Mouse (Mus musculus) embryonic facial prominence, embryonic 12.5 days (tissue): ENCODE results near the gene Prl2c3. TPM values are rescaled to one million over a fixed set of nuclear protein-coding genes. Genes with fewer than 3 reads are reported as not detected.
"Not testable (repeated sequence)": the region's sequence is repeated elsewhere in the genome, so short reads cannot be mapped to it uniquely, and the experiment has no call there.

Experiments used
- ATAC-seq: fragments of 200-750 bp; cut with Nextera tagmentation; 2 replicates; pipeline ENCODE4 v1.8.0; 2017; ENCODE audit not compliant: insufficient number of reproducible peaks, insufficient read depth, low FRiP score, low TSS enrichment
- H3K27ac ChIP-seq: fragments of 300-500 bp; sonication (generic); 2 replicates; pipeline ENCODE4 v1.5.1; 2016; ENCODE audit warnings: mild to moderate bottlenecking
- H3K27me3 ChIP-seq: fragments of 300-500 bp; sonication (generic); 2 replicates; pipeline ENCODE4 v1.6.1; 2016; ENCODE audit warnings: mild to moderate bottlenecking, moderate library complexity
- H3K36me3 ChIP-seq: fragments of 300-500 bp; sonication (generic); 2 replicates; pipeline ENCODE4 v1.6.1; 2016; ENCODE audit warnings: mild to moderate bottlenecking
- H3K4me1 ChIP-seq: fragments of 300-500 bp; sonication (generic); 2 replicates; pipeline ENCODE4 v1.6.1; 2016
- H3K4me2 ChIP-seq: fragments of 300-500 bp; sonication (generic); replicated peaks from 2 replicates; pipeline ENCODE4 v1.6.1; 2016; ENCODE audit warnings: mild to moderate bottlenecking, moderate library complexity
- H3K4me3 ChIP-seq: fragments of 300-500 bp; sonication (generic); 2 replicates; pipeline ENCODE4 v1.5.1; 2016; ENCODE audit warnings: mild to moderate bottlenecking
- H3K9ac ChIP-seq: fragments of 300-500 bp; sonication (generic); 2 replicates; pipeline ENCODE4 v1.6.1; 2016; ENCODE audit warnings: mild to moderate bottlenecking, moderate library complexity
- H3K9me3 ChIP-seq: fragments of 300-500 bp; sonication (generic); 2 replicates; pipeline ENCODE4 v1.6.1; 2016; ENCODE audit warnings: mild to moderate bottlenecking, moderate library complexity
- WGBS: fragments of 180-500 bp; shearing (Covaris S2); methylation state at CpG from one replicate; pipeline ENCODE4 v1.1.7; 2016; 5-methylcytosine and 5-hydroxymethylcytosine counted together
- polyA plus RNA-seq: library from polyadenylated mRNA; unstranded; fragments of >200 nt; fragmentation: Nextera tagmentation; extraction: Ambion mirVana; gene quantifications from 2 replicates; pipeline ENCODE4 v1.2.1, GENCODE M21; 2016

The Prl2c3 gene
- 0.80 TPM in 1 of 2 replicates, not detected in the other for polyA plus RNA-seq

DNA sequence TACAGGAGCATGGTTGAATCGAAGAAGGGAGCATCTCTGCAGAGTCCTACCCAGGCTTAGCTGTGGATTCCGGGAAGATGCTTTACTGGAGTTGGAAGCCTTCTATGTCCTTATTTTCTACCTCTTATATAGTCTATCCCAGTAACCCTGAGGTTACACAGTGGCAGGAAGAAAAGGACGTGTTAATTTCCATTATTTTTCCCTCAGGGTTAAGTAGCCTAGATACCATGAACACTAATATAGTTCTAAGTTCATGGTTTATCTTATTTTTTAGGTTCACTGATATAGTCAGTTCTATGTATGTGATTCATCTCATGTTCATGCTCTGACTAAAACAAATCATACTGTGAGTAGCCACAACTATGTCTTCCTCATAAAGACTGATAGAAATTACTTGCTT, at the start of gene Prl2c3:
Gene Prl2c3 (minus strand): TSS at position 101 of the 400 bp plus-strand sequence.
- WGBS: 69% methylated on average over 3 of the region's 3 CpGs
- not testable (repeated sequence) for H3K4me3 ChIP-seq, H3K9me3 ChIP-seq, H3K36me3 ChIP-seq, H3K27ac ChIP-seq, H3K4me1 ChIP-seq, H3K4me2 ChIP-seq, H3K27me3 ChIP-seq, H3K9ac ChIP-seq, ATAC-seq

DNA sequence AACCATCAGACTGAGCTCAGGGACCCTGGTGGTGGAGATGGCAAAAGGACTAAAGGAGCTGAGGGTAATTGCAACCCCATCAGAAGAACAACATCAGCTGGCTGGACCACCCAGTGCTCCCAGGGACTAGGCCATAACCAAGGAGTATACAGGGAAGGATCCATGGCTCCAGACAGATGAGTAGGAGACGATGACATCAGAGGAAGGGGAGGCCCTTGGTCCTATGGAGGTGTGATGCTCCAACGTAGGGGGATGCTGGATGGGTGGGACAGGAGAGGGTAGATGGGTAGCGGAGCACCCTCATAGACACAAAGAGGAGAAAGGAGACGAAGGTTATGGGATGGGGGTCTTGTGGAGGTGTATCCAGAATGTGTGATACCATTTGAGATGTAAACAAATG, 48.4 kb upstream of the Prl2c3 start:
- peaks cover 34% of the 10 kb centered on the region for H3K9me3 ChIP-seq
- not testable (repeated sequence) for H3K9ac ChIP-seq, H3K27ac ChIP-seq, H3K4me2 ChIP-seq, H3K4me1 ChIP-seq, H3K4me3 ChIP-seq, H3K36me3 ChIP-seq, H3K27me3 ChIP-seq
- 77% methylated on average over 4 of the region's 4 CpGs for WGBS
- peak; percentile 74 for ATAC-seq

DNA sequence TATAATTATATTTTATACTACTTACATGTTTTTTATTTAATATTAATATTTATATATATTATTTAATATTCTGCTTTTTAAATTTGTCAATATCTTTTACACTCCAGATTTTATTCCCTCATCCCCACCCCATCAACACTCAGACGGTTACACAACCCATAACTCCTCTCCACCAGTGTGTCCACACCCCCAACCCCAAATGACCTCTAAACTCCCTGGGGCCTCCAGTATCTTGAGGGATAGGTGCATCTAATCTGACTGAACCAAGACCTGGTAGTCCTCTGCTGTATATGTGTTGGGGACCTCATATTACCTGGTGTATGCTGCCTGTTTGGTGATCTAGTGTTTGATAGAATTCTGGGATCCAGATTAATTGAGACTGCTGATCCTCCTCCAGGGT, 44.8 kb upstream of the Prl2c3 start:
- not testable (repeated sequence) for ATAC-seq, H3K9ac ChIP-seq, H3K4me1 ChIP-seq, H3K36me3 ChIP-seq, H3K27ac ChIP-seq, H3K27me3 ChIP-seq, H3K4me2 ChIP-seq, H3K4me3 ChIP-seq
- H3K9me3 ChIP-seq: peaks cover 37% of the 10 kb centered on the region
- WGBS: 90% methylated on average over 1 of the region's 1 CpGs

DNA sequence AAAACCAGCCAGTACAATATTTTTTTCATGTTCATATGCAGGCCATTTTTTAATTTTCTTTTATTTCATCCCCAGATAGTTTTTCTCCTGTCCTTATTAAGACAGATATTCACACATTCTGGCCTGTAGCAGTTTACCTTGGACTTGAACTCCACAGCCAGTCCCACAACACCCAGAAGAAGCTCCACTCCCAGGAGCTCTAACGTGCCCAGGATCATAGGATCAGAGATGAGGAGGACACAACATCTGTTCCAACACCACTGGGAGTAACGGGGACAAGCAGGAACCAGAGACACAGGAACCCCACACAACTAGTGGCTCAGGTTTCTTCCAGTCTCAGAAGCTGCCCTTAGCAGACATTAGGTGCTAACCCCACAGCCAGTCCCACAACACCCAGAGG, 37.7 kb upstream of the Prl2c3 start:
- H3K9ac ChIP-seq, H3K4me2 ChIP-seq, H3K36me3 ChIP-seq, H3K27ac ChIP-seq, H3K4me1 ChIP-seq, H3K4me3 ChIP-seq, H3K27me3 ChIP-seq, ATAC-seq: not testable (repeated sequence)
- WGBS: 73% methylated on average over 2 of the region's 2 CpGs
- H3K9me3 ChIP-seq: peaks cover 16% of the 10 kb centered on the region

DNA sequence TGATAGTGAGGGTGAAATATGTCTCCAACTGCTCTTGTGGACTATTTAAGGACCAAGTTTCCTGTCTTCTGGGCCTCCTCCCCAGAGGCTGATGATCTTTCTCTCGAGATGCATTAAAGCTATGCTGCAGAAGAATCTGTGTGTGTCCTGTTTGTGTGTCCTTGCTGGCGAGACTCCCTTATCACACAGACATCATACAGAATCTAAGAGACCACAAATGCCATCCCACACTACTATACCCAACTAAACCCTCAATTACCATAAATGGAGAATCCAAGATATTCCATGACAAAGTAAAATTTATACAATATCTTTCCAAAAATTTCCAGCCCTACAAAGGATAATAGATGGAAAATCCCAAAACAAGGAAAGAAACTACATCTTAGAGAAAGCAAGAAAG, 31.9 kb upstream of the Prl2c3 start:
- H3K9me3 ChIP-seq: peaks cover 31% of the 10 kb centered on the region
- H3K4me3 ChIP-seq: no peak overlapping the region
- H3K9ac ChIP-seq: no peak overlapping the region
- no peaks in the 10 kb centered on the region for H3K4me1 ChIP-seq
- no peak for ATAC-seq
- no peak overlapping the region for H3K4me2 ChIP-seq
- H3K27ac ChIP-seq: no peak overlapping the region
- H3K36me3 ChIP-seq: no peaks in the 10 kb centered on the region
- 81% methylated on average over 2 of the region's 2 CpGs for WGBS
- H3K27me3 ChIP-seq: no peaks in the 10 kb centered on the region

DNA sequence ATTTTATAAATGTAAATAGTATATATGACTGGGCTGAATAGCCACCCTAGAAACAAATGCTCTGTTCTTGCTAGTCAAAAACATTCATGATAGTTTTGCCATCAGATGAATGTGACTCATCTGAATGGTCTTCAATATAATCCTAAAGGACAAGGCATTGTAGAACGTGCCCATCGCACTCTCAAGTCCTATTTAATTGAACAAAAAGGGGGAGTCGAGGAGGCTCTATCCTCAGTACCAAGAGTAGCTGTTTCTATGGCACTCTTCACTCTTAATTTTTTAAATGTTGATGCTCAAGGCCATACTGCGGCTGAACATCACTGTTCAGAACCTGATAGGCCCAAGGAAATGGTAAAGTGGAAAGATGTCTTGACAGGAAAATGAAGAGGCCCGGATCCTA, 29.2 kb upstream of the Prl2c3 start:
- WGBS: 87% methylated on average over 5 of the region's 5 CpGs
- H3K36me3 ChIP-seq: no peaks in the 10 kb centered on the region
- H3K27ac ChIP-seq: no peak overlapping the region
- H3K9me3 ChIP-seq: peaks cover 42% of the 10 kb centered on the region
- no peaks in the 10 kb centered on the region for H3K4me1 ChIP-seq
- no peaks in the 10 kb centered on the region for H3K27me3 ChIP-seq
- H3K4me2 ChIP-seq: no peak overlapping the region
- ATAC-seq: no peak
- H3K9ac ChIP-seq: no peak overlapping the region
- H3K4me3 ChIP-seq: no peak overlapping the region

DNA sequence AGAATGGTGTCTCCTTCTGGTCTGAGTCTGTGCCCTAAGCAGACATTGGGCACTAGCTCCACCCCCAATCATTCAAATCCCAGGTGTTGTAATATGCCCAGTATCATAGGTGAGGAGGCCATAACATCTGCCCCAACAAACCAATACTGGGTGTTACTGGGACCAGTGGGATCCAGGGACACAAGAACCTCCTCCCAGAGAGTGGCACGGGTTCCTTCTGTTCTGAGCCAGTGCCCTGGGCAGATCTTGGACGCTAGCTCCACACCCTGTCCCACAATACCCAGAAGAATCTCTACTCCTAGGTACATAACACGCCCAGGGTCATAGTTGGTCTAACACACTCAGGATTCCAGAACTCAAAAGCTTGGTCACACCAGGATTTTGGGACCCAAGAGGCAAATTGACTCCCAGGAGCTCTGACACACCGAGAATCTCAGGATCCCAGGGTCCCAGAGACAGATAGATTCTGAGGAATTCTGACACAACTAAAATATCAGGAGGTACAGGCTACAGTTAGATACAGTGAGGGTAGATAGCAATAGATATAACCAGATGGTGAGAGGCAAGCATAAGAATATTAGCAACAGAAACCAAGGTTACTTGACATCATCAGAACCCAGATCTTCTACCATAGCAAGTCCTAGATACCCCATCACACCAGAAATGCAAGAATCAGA, 24.8 kb upstream of the Prl2c3 start:
- 71% methylated on average over 4 of the region's 4 CpGs for WGBS
- H3K27me3 ChIP-seq, H3K4me1 ChIP-seq, H3K4me2 ChIP-seq, H3K27ac ChIP-seq, H3K36me3 ChIP-seq, H3K9ac ChIP-seq, H3K4me3 ChIP-seq: not testable (repeated sequence)
- H3K9me3 ChIP-seq: peaks cover 18% of the 10 kb centered on the region
- ATAC-seq: peak; percentile 82; the same call in 1 of the 2 replicates

DNA sequence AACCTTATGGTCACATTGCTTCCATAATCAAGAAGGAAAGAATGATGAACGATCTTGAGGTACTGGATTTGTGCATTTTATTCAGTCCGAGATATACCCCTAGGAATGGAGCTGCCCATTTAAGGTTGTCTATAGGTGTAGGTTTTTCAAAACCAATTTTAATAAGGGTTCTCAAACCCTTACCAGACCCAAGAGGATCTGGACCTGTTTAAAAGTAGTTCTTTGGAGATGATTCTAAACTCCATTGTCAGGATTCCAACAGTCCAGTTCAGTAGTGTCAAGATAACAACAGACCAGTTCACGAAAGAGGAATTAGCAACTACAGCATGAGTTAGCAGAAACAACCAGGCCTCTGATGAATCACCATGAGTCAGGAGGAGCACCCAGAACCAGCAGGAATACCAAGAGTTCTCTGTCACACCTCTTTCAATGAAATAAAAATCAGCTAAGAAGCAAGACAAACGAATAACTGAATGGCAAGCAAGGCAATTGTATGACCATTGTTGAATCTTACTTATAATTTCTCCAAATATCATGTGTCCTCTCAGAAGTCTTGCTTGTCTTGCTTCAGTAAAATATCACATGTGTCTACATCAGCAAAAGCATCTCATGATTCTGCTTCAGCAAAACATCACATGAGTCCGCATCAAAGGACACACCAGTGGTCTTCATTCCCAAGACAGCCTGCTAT, 14.0 kb upstream of the Prl2c3 start:
- H3K4me2 ChIP-seq, ATAC-seq, H3K9me3 ChIP-seq, H3K4me1 ChIP-seq, H3K9ac ChIP-seq, H3K27me3 ChIP-seq, H3K36me3 ChIP-seq, H3K27ac ChIP-seq, H3K4me3 ChIP-seq: not testable (repeated sequence)
- WGBS: 82% methylated on average over 5 of the region's 5 CpGs

DNA sequence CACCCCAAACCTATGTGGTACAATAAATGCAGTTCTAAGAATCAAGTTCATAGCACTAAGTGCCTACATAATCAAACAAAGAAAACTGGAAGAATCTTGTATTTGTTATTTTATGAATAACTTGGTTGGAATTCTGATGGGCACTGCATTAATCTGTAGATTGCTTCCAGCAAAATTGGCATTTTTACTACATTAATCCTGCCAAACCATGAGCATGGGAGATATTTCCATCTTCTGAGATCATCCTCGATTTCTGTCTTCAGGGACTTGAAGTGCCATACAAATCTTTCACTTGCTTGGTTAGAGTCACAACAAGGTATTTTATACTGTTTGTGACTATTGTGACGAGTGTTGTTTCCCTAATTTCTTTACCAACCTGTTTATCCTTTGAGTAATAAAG, 9.7 kb upstream of the Prl2c3 start:
- H3K4me3 ChIP-seq: no peak overlapping the region
- no peaks in the 10 kb centered on the region for H3K36me3 ChIP-seq
- no peak overlapping the region for H3K27ac ChIP-seq
- no peak overlapping the region for H3K4me2 ChIP-seq
- no peak overlapping the region for H3K9ac ChIP-seq
- H3K4me1 ChIP-seq: no peaks in the 10 kb centered on the region
- 62% methylated on average over 2 of the region's 2 CpGs for WGBS
- ATAC-seq: no peak
- H3K9me3 ChIP-seq: peaks cover 10% of the 10 kb centered on the region; the same call in 1 of the 2 replicates
- H3K27me3 ChIP-seq: no peaks in the 10 kb centered on the region

DNA sequence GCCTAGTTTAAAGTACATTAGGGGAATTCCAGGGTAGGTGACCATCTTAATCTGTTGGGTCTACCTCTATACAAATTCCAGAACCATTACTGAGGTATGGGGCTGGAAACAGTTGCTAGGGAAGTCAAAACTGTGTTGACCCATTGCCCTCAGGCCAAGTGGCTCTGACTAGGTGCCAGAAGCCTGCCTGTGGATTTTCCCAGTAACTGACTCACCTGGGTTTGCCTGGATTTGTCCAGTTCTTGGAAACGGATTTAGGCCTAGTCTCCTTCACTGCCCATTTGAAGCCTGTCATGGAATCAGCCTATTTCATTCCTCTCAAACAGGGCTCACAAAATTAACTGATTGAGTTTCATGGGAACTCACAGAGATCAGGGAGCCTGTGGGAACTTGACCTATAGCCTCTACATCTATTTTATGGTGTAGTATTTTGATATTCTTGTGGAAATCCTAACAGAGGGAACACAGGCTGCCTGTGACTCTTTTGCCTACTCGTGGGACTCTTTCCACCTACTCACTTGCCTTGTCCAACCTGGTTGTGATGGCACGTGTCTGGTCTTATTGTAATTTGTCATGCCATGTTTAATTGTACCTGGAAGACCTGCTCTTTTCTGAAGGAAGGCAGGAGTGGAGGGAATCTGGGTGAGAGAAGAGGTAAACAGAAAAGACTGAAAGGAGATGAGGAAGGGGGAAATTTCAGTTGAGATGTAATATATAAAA, 9.1 kb upstream of the Prl2c3 start:
- not testable (repeated sequence) for H3K4me1 ChIP-seq, H3K4me2 ChIP-seq, H3K36me3 ChIP-seq, ATAC-seq, H3K27ac ChIP-seq, H3K9me3 ChIP-seq, H3K27me3 ChIP-seq, H3K4me3 ChIP-seq, H3K9ac ChIP-seq
- WGBS: 64% methylated on average over 3 of the region's 3 CpGs

DNA sequence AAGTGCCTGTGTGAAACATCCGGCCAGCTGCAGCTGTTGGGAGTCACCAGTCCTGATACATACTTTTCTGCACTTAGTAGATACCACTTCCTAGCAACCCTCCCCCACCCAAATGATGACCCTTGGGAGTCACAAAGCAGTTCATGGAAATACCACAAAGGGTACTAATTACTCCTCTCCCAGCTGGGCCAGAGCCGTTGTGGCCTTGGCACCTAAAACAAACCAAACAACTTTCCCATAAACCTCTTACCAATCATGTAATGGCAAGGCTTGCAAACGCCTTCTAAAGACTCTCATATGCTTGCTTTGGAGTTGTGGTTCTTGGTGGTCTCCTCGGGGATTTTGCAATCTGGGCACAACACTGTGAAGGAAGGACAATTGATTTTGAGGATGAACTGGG, 6.6 kb upstream of the Prl2c3 start:
- H3K9ac ChIP-seq, H3K36me3 ChIP-seq, ATAC-seq, H3K4me3 ChIP-seq, H3K27ac ChIP-seq, H3K27me3 ChIP-seq, H3K4me1 ChIP-seq, H3K9me3 ChIP-seq, H3K4me2 ChIP-seq: not testable (repeated sequence)
- WGBS: 60% methylated on average over 4 of the region's 4 CpGs
